Mouse (Mus musculus) heart, embryonic 16.5 days (tissue): Measurements from ENCODE around the gene Gm10644. TPM values are rescaled to one million over a fixed set of nuclear protein-coding genes. Genes with fewer than 3 reads are reported as not detected.

Source experiments
- ATAC-seq: fragments of 200-750 bp; cut with Nextera tagmentation; replicated peaks from 2 replicates; pipeline ENCODE4 v1.8.0; 2017; ENCODE audit warnings: moderate number of reproducible peaks; ENCODE audit not compliant: insufficient read depth, low FRiP score; ENCODE audit errors: extremely low read depth
- H3K27ac ChIP-seq: fragments of 300-500 bp; sonication (generic); 2 replicates; pipeline ENCODE4 v1.5.1; 2014; ENCODE audit warnings: mild to moderate bottlenecking, low read length, control low read depth, moderate library complexity
- H3K27me3 ChIP-seq: fragments of 300-500 bp; sonication (generic); 2 replicates; pipeline ENCODE4 v1.6.1; 2014; ENCODE audit warnings: low read length, mixed read lengths; ENCODE audit not compliant: control insufficient read depth, insufficient read depth
- H3K36me3 ChIP-seq: fragments of 300-500 bp; sonication (generic); 2 replicates; pipeline ENCODE4 v1.6.1; 2014; ENCODE audit not compliant: control insufficient read depth, insufficient read depth
- H3K4me1 ChIP-seq: fragments of 300-500 bp; sonication (generic); 2 replicates; pipeline ENCODE4 v1.6.1; 2014; ENCODE audit warnings: low read length, mixed read lengths; ENCODE audit not compliant: control insufficient read depth, insufficient read depth
- H3K4me2 ChIP-seq: fragments of 300-500 bp; sonication (generic); 2 replicates; pipeline ENCODE4 v1.6.1; 2014; ENCODE audit warnings: low read depth, mild to moderate bottlenecking, control low read depth, low read length
- H3K4me3 ChIP-seq: fragments of 300-500 bp; sonication (generic); 2 replicates; pipeline ENCODE4 v1.5.1; 2014; ENCODE audit warnings: mild to moderate bottlenecking, control low read depth, low read length
- H3K9ac ChIP-seq: fragments of 300-500 bp; sonication (generic); 2 replicates; pipeline ENCODE4 v1.6.1; 2014; ENCODE audit warnings: low read length, control low read depth
- H3K9me3 ChIP-seq: fragments of 300-500 bp; sonication (generic); replicated peaks from 2 replicates; pipeline ENCODE4 v1.6.1; 2016; ENCODE audit warnings: low read length; ENCODE audit not compliant: control insufficient read depth
- WGBS: fragments of 180-500 bp; shearing (Covaris S2); extraction: QIAGEN DNeasy Blood & Tissue Kit; methylation state at CpG from one replicate; pipeline ENCODE4 v1.1.7; 2014; 5-methylcytosine and 5-hydroxymethylcytosine counted together
- polyA plus RNA-seq: library from polyadenylated mRNA; unstranded; fragments of >200 nt; fragmentation: Nextera tagmentation; extraction: Ambion mirVana; gene quantifications from 2 replicates; pipeline ENCODE4 v1.2.1, GENCODE M21; 2015

Gene Gm10644
- polyA plus RNA-seq = 1.0 and 1.2 TPM in 2 replicates

DNA sequence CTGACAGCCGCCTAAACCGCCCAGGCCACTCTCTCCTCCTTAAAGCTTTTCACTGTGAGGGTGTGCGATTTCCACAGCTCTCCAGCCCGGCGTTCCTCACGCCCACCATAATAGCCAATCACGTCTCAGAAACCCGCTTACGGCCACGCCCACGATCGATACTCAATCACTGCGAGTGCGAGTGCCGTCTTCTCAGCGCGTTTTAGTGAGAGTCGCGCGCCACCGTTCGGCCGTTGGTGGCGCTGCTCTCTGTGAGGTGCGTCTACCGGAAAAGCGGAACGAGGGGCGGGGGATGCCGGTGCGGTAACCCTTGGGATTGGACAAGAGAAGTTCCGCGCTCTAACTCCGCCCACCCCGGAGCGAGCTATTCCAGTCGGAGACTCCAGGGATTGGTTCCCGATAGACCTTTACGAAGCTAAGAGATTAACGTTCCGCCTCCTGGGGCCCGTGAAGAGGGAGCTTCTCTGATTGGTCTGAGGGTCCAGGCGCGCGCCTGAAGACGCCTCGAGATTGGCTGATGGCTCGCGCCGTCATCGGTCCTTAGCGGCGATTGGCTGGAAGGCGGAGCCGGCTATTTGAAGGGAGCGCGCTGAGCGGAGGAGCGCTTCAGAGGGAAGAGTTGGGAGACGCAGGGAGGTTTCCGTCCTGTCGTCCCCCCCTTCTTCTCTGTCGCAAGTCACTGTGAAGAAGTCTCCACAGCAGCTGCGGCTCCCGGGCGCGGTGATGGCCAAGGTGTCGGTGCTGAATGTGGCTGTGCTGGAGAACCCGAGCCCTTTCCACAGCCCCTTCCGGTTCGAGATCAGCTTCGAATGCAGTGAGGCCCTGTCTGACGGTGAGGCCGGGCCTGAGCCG lies at the start of gene Gm10644, which contains the start of gene Asf1b:
Gene Gm10644, minus strand, starts transcription at position 100 of the 852 bp plus-strand sequence.
Gene Asf1b, plus strand, starts transcription at position 402 of the 852 bp plus-strand sequence.
- Histone ChIP-seq H3K27ac (peak within 1 kb of the TSS; percentile 31), H3K4me3 (peak within 1 kb of the TSS; percentile 74), H3K27me3 (no peaks in the 10 kb centered on the region), H3K36me3 (no peaks in the 10 kb centered on the region), H3K9ac (peak within 1 kb of the TSS; percentile 78), H3K4me1 (peaks cover 13% of the 10 kb centered on the region), H3K9me3 (no peaks in the 10 kb centered on the region), H3K4me2 (peak within 1 kb of the TSS; percentile 84)
- peak; percentile 99 for ATAC-seq
- WGBS = under 1% methylated on average over 75 of the region's 75 CpGs

- peak overlapping the region; percentile 56 for H3K4me3 ChIP-seq
- WGBS = under 1% methylated on average over 30 of the region's 30 CpGs
- H3K4me1 ChIP-seq = peaks cover 17% of the 10 kb centered on the region
- H3K9ac ChIP-seq = peak overlapping the region; percentile 74
- peaks cover 11% of the 10 kb centered on the region for H3K36me3 ChIP-seq
- H3K4me2 ChIP-seq = peak overlapping the region; percentile 74
- peak; percentile 85 for ATAC-seq
- peak overlapping the region; percentile 79 for H3K27ac ChIP-seq
- no peaks in the 10 kb centered on the region for H3K9me3 ChIP-seq
- H3K27me3 ChIP-seq = no peaks in the 10 kb centered on the region; the same call in 1 of the 2 replicates
Observed at GRCm38 (mm10) chr8:84004533-84005201, 49.7 kb upstream of the Gm10644 start.

- Histone ChIP-seq H3K9ac (peak overlapping the region; percentile 74), H3K4me1 (peaks cover 26% of the 10 kb centered on the region), H3K36me3 (peaks cover 14% of the 10 kb centered on the region), H3K27me3 (no peaks in the 10 kb centered on the region; the same call in 1 of the 2 replicates), H3K4me3 (peak overlapping the region; percentile 56), H3K4me2 (peak overlapping the region; percentile 74), H3K9me3 (no peaks in the 10 kb centered on the region), H3K27ac (no peak overlapping the region)
- no peak for ATAC-seq
- 77% methylated on average over 6 of the region's 6 CpGs for WGBS
Observed at GRCm38 (mm10) chr8:84003612-84004246, 48.7 kb upstream of the Gm10644 start.

- Histone ChIP-seq H3K36me3 (peaks cover 14% of the 10 kb centered on the region), H3K9ac (no peak overlapping the region), H3K4me2 (no peak overlapping the region), H3K4me3 (no peak overlapping the region), H3K27me3 (no peaks in the 10 kb centered on the region; the same call in 1 of the 2 replicates), H3K9me3 (no peaks in the 10 kb centered on the region), H3K4me1 (peaks cover 29% of the 10 kb centered on the region), H3K27ac (no peak overlapping the region)
- no peak for ATAC-seq
- WGBS = 75% methylated on average over 12 of the region's 12 CpGs
Observed at GRCm38 (mm10) chr8:84002957-84003611, 48.1 kb upstream of the Gm10644 start.

DNA sequence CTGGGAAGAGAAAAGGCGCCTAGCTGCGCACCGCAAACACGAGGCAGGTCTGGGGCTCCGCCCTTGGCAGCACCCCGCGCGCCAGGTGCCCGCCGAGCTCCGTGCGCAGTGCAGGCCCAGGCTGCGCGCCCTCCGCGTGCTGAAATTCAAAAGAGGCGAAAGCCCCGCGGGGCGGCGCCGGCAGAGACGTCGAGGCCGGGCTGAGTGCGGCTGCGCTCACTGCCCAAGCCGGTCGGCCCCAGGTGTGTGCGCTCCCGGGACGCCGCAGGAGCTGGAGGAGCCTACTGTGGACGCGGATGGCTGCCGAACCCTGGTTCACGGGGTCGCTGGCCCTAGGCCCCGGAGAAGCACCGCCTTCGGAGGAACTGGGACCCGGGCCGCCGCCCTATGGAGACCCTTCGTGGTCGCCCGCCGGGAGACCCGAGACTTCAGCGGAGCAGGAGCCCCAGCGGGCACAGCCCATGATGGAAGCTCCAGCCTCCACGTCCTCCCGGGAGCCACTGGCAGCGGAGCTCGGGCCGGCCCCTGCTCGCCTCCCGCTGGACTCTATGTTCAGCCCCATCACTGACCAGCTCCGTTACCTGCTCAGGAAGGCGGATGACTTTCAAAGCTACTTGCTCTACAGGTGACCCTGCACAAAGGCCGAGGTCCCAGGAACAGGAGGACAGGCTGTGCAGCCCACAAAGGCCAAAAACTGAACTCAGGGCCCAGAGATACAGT lies 46.4 kb upstream of the Gm10644 start, which contains the start of gene 1700067K01Rik:
Gene 1700067K01Rik, plus strand, starts transcription at position 222 of the 720 bp plus-strand sequence.
- Histone ChIP-seq H3K4me3 (no peak within 1 kb of the TSS), H3K4me2 (no peak within 1 kb of the TSS), H3K36me3 (peaks cover 14% of the 10 kb centered on the region), H3K27ac (no peak within 1 kb of the TSS), H3K9ac (peak within 1 kb of the TSS; percentile 7; the same call in 1 of the 2 replicates), H3K4me1 (peaks cover 31% of the 10 kb centered on the region), H3K27me3 (no peaks in the 10 kb centered on the region; the same call in 1 of the 2 replicates), H3K9me3 (no peaks in the 10 kb centered on the region)
- 54% methylated on average over 60 of the region's 61 CpGs for WGBS
- no peak for ATAC-seq

DNA sequence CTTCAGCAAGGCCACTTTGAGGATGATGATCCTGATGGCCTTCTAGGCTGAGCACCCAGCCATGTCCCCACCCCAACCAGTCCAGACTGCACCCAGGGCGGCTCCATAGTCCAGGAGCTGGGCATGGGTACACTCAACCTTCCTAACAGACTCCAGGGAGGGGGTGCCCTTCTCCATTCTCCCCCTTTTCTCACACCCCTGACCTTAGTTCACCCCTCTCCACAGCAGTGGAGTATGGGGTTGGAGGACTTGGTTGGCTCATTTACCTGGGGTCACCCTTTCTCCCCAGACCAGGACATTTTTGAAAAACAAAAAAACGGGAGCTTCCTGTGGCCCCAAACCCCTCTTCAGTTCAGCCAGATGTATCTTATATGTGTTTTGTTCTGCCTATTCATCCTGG lies 44.8 kb upstream of the Gm10644 start:
- Histone ChIP-seq H3K9ac (no peak overlapping the region), H3K27me3 (no peaks in the 10 kb centered on the region; the same call in 1 of the 2 replicates), H3K36me3 (peaks cover 18% of the 10 kb centered on the region), H3K4me3 (no peak overlapping the region), H3K27ac (no peak overlapping the region), H3K4me2 (no peak overlapping the region), H3K4me1 (peaks cover 33% of the 10 kb centered on the region), H3K9me3 (no peaks in the 10 kb centered on the region)
- whole genome bisulfite sequencing = 89% methylated on average over 2 of the region's 2 CpGs
- ATAC-seq = no peak

- no peaks in the 10 kb centered on the region for H3K9me3 ChIP-seq
- no peak overlapping the region for H3K27ac ChIP-seq
- peaks cover 24% of the 10 kb centered on the region for H3K36me3 ChIP-seq
Observed at GRCm38 (mm10) chr8:83999057-83999705, 44.2 kb upstream of the Gm10644 start.

More at GRCm38 (mm10) chr8:83999057-83999705, 44.2 kb upstream of the Gm10644 start:
- Histone ChIP-seq H3K4me2 (peak overlapping the region; percentile 68), H3K4me1 (peaks cover 32% of the 10 kb centered on the region), H3K9ac (peak overlapping the region; percentile 92), H3K27me3 (no peaks in the 10 kb centered on the region; the same call in 1 of the 2 replicates), H3K4me3 (peak overlapping the region; percentile 88)
- ATAC-seq = no peak
- 61% methylated on average over 16 of the region's 16 CpGs for WGBS
